Mouse (Mus musculus): ENCODE data around the gene Tpr. TPM values are rescaled to one million over a fixed set of nuclear protein-coding genes. Genes with fewer than 3 reads are reported as not detected.

The Tpr gene
- total RNA-seq, 2 experiments from 2014 or later, result 122 to 129 TPM

DNA sequence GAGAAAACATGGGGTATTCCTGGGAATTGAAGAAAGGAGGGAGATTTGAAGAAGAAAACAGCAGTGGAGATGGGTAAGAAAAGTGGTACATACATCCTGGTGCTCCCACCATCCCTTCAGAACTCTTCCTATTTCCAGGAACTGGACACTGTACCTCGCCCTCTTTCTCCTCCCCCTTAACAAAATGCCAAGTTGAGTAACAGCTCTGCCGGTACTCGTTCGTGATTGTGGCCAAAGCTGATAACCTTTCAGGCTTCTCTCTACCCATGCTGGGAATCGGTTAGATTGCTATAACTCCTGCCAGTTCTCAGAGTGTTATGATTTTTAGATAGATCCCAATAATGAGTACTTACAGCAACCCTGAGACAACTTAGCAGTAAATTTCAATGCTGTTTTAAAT, 66.3 kb downstream of the Tpr start:
- intact Hi-C loops (cut with DNase I), result no loop called here
- DNase-seq, result no peak

DNA sequence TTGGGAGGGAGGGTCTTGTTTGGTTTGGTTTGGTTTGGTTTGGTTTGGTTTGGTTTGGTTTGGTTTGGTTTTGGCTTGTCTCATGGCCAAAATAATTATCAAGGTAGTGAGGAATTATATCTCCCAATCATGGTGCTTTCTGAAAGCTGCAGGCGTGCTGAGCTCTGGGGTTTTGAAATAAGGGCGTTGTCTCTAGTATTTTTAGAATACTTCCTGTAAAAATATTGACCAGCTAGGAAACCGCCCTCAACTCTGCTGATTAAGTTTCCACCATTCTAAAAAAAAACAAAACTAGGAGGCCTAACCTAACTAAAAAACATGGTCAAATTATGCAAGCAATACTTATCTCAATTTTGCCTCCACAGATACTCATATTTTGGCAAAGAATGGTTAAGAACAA, 67.0 kb downstream of the Tpr start:
- intact Hi-C loops (cut with DNase I), result no loop called here
- no peak for DNase-seq

DNA sequence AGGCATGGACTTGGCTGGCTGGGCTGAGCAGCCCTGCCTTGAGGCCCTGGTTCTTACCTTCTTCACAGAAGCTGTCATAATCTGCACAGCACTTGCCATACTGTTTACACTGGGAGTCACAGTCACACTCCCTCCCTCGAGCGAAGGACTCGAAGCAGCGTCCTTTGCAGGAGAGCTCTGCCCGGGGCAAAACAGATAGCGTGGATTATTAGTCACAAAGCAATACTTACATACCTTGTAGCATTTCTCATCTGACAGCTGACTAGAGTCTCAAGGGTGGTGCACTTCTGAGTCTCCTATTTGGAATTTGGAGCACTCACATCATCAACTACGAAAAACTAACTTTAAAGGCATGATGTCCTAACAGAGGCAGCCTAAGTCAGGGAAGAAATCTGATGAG, 68.0 kb downstream of the Tpr start:
- no peak for DNase-seq
- intact Hi-C loops (cut with DNase I), result no loop called here

DNA sequence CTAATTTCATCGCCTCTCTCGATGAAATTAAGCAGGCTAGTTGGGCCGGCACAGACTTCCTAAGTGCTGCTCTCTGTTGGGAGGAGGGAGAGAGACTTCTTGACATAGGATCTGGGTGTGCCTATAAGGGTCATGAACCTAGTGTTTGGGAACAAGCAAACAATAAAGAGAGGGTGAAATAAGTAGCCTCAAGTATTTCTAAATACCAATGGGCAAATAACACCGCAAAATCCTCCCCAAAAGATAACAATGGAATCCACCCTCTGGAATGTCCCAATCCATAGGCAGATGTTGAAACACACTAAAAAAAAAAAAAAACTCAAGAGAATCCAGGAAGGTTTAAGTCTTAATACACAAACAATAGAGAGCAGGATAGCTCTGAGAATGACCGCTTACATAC, 70.4 kb downstream of the Tpr start:
- intact Hi-C loops (cut with DNase I), result no loop called here
- no peak for DNase-seq

- intact Hi-C loops (cut with DNase I), result no loop called here
Measured at GRCm38 (mm10) chr1:150463691-150464090, 71.1 kb downstream of the Tpr start.

GRCm38 (mm10) chr1:150465364-150465763, 72.7 kb downstream of the Tpr start:
- DNase-seq, result no peak
- intact Hi-C loops (cut with DNase I), result no loop called here

More at GRCm38 (mm10) chr1:150463691-150464090, 71.1 kb downstream of the Tpr start:
- no peak for DNase-seq

GRCm38 (mm10) chr1:150466132-150466531, 73.5 kb downstream of the Tpr start, which contains the start of gene Prg4:
Gene Prg4 (minus strand): TSS chr1:150466165.
- no peak for DNase-seq
- intact Hi-C loops (cut with DNase I), result no loop called here

- no peak for DNase-seq
- intact Hi-C loops (cut with DNase I), result no loop called here
Measured at GRCm38 (mm10) chr1:150469992-150470391, 77.4 kb downstream of the Tpr start.

- DNase-seq, result no peak
- intact Hi-C loops (cut with DNase I), result no loop called here
Measured at GRCm38 (mm10) chr1:150472525-150472924, 79.9 kb downstream of the Tpr start.

DNA sequence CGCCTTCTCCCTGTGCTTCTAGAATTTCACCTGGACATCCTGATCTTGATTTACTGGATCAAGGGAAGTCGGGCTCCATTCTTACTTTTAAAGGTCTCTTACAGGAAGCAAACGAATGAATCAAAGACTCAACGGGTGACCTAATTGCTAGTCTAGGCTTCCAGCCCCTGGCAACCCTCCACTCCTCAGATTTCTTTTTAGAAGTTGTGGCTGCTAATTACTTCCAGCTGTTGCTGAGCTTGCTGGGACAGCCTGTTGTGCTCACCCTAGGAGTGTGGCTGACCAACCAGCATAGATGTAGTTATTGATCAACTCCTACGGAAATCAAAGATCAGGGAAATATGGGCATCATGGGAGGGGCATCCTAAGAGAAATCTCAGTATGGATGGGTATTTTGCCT, 88.0 kb downstream of the Tpr start:
- DNase-seq, result peak; percentile 62 to 65
- intact Hi-C loops (cut with DNase I), result no loop called here

DNA sequence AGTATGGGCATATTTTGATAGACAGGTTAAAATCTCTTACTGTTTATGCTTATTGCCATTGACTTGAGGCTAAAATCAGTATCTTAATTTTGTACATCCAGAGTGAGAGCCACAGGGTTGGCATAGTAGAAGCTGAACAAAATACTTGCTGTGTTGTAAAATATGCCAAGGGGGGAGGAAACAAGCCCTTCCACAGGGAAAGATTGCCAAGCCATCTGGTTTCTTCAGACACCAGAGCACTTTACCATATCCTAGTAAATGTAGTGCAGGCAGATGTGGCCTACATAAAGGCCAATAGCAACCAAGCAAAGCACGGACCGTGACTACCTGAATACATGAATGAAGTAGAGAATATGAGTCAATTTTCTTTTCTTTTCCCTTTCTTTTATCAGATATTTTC, 96.5 kb downstream of the Tpr start:
- no peak for DNase-seq
- intact Hi-C loops (cut with DNase I), result no loop called here

GRCm38 (mm10) chr1:150496626-150497302, 104.1 kb downstream of the Tpr start:
- intact Hi-C loops (cut with DNase I), result no loop called here
- DNase-seq, result no peak

DNA sequence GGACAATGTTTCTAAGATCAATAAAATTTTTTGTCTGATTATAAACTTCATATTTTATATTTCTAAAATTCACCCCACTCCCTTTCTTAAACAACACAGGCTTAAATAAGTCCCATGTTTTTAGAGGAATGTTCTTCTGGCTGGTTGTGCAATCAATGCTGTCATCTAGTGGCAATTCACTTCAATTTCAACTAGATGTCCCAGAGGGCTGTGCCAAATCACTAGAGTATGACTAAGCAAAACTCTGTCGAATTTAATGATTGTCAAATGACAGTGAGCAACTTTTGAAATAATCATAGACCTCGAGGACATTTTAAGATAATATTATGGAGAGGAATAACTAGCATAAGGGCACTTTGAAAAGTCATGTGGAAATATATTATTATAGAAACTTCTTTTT, 105.1 kb downstream of the Tpr start:
- intact Hi-C loops (cut with DNase I), result no loop called here

DNA sequence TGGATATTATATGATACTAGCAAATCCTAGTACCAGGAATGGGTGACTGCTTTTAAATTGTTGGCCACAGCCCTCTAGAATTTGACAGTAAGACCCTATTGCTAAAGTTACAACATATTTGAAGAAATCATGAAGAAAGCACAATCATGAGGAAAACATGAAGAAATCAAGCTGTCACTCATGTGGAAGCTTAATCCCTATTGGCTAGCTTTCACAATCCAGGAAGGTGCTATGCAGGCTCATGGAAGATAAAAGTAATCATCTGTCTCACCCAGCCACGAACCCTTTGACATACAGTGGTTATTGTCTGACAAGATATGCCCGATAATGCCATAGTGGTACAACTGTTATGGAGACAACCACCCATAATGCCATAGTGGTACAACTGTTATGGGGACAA, 105.5 kb downstream of the Tpr start:
- intact Hi-C loops (cut with DNase I), result no loop called here
- no peak for DNase-seq

More for the DNA sequence above, 105.1 kb downstream of the Tpr start:
- no peak for DNase-seq

Other genes with a start within 250 kb of the Tpr start
- gene Pdc, start 73.4 kb upstream of the Tpr start, total RNA-seq (2021), result not detected
- 10 to 100 TPM; 19.2 to 20.7 TPM for gene Odr4, start 242 bp downstream of the Tpr start, total RNA-seq (2021)
- gene Prg4, start 73.3 kb downstream of the Tpr start, total RNA-seq (2021), result 10 to 100 TPM; 15.1 to 16.7 TPM